Mouse (Mus musculus) stomach, embryonic 15.5 days (tissue): ENCODE data around the gene Prr23a2. TPM values are rescaled to one million over a fixed set of nuclear protein-coding genes. Genes with fewer than 3 reads are reported as not detected.

ENCODE experiments used
- ATAC-seq: fragments of 200-750 bp; cut with Nextera tagmentation; 2 replicates; pipeline ENCODE4 v1.8.0; 2017; ENCODE audit warnings: low read depth, moderate number of reproducible peaks, moderate TSS enrichment; ENCODE audit not compliant: insufficient read depth, low FRiP score
- H3K27ac ChIP-seq: fragments of 300-500 bp; sonication (generic); 2 replicates; pipeline ENCODE4 v1.5.1; 2015; ENCODE audit warnings: mild to moderate bottlenecking, inconsistent platforms
- H3K27me3 ChIP-seq: fragments of 300-500 bp; sonication (generic); replicated peaks from 2 replicates; pipeline ENCODE4 v1.6.1; 2015; ENCODE audit warnings: inconsistent platforms
- H3K36me3 ChIP-seq: fragments of 300-500 bp; sonication (generic); 2 replicates; pipeline ENCODE4 v1.6.1; 2015; ENCODE audit warnings: inconsistent platforms
- H3K4me1 ChIP-seq: fragments of 300-500 bp; sonication (generic); 2 replicates; pipeline ENCODE4 v1.6.1; 2015; ENCODE audit warnings: inconsistent platforms
- H3K4me2 ChIP-seq: fragments of 300-500 bp; sonication (generic); 2 replicates; pipeline ENCODE4 v1.6.1; 2015; ENCODE audit warnings: mild to moderate bottlenecking, inconsistent platforms
- H3K4me3 ChIP-seq: fragments of 300-500 bp; sonication (generic); replicated peaks from 2 replicates; pipeline ENCODE4 v1.5.1; 2015; ENCODE audit warnings: inconsistent platforms
- H3K9ac ChIP-seq: fragments of 300-500 bp; sonication (generic); 2 replicates; pipeline ENCODE4 v1.6.1; 2015; ENCODE audit warnings: inconsistent platforms
- H3K9me3 ChIP-seq: fragments of 300-500 bp; sonication (generic); 2 replicates; pipeline ENCODE4 v1.6.1; 2016; ENCODE audit warnings: inconsistent platforms
- WGBS: fragments of 180-500 bp; shearing (Covaris S2); methylation state at CpG from one replicate; pipeline ENCODE4 v1.1.7; 2015; 5-methylcytosine and 5-hydroxymethylcytosine counted together
- polyA plus RNA-seq: library from polyadenylated mRNA; unstranded; fragments of >200 nt; fragmentation: Nextera tagmentation; extraction: Ambion mirVana; gene quantifications from 2 replicates; pipeline ENCODE4 v1.2.1, GENCODE M21; 2015

Prr23a2 gene
- polyA plus RNA-seq, 1 experiment from 2014 or later = not detected

DNA sequence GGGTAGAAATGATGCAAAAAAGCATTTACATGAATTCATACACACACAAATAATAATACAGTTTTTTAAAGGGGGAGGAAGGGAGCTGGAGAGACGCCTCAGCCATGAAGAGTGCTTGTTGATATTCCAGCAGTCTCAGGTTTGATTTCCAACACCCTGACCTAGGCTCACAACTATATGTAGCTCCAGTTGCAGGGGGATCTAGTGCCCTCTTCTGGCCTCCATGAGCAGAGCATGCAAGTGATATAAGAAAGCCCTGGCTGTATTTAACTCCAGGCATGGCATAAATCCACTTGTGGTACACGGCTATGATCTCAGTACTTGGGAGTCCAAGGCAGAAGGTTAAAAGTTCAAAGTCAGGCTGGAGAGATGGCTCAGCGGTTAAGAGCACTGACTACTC is 7.2 kb downstream of the Prr23a2 start:
- Histone ChIP-seq H3K4me1 (no peaks in the 10 kb centered on the region), H3K27me3 (no peaks in the 10 kb centered on the region), H3K9ac (no peak overlapping the region), H3K4me2 (no peak overlapping the region), H3K36me3 (no peaks in the 10 kb centered on the region), H3K9me3 (no peaks in the 10 kb centered on the region), H3K27ac (no peak overlapping the region), H3K4me3 (no peak overlapping the region)
- 57% methylated on average over 3 of the region's 3 CpGs for WGBS
- no peak for ATAC-seq

DNA sequence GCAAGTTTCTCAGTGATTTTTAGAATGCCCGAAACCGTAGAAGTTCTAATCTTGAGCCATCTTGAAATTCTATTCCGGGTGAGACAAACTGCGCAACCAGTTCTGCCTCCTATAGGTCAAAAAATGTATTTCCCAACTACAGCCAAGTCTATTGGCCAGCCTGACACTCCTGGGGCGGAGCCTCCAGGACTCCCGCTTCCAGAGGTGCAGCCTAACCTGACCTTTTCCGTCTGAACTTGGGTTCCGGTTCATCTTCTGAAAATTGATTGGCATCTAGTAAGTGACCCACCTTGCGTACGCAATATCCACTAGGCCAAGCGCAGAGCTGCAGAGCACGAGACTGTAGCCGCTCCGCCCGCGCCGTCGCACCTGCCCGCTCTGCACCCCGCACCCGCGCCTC is 8.3 kb downstream of the Prr23a2 start, which contains the start of gene Prr23a3:
TSS of gene Prr23a3 (plus strand) at position 197 of the 400 bp plus-strand sequence.
- Histone ChIP-seq H3K27ac (no peak within 1 kb of the TSS), H3K4me3 (no peak within 1 kb of the TSS), H3K36me3 (no peaks in the 10 kb centered on the region), H3K4me2 (no peak within 1 kb of the TSS; the same call in 1 of the 2 replicates), H3K27me3 (no peaks in the 10 kb centered on the region), H3K9me3 (no peaks in the 10 kb centered on the region), H3K4me1 (no peaks in the 10 kb centered on the region), H3K9ac (no peak within 1 kb of the TSS)
- no peak; the same call in 1 of the 2 replicates for ATAC-seq
- WGBS = 44% methylated on average over 22 of the region's 22 CpGs

DNA sequence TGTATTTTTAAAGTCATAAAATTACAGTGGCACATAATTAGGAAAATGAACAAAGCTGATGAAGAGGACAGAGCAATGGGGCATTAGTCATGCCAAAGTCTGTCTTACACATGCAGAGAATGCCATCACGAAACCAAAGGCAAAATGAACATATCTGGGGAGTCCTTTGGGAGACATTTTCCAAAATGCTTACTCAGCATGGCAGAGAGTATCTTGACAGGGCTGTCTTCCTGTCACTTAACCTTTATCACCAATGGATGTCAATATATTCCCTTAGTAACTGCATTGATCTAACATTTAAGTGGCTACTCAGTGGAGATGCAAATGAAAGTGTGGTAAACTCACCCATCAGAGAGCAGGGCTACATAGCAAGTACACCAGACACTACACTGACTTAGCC is 45.2 kb downstream of the Prr23a2 start:
- H3K4me3 ChIP-seq = no peak overlapping the region
- WGBS = 88% methylated on average over 1 of the region's 1 CpGs
- no peaks in the 10 kb centered on the region for H3K36me3 ChIP-seq
- no peak overlapping the region for H3K27ac ChIP-seq
- no peak overlapping the region for H3K4me2 ChIP-seq
- H3K9ac ChIP-seq = no peak overlapping the region
- peaks cover 5% of the 10 kb centered on the region; the same call in 1 of the 2 replicates for H3K9me3 ChIP-seq
- no peak for ATAC-seq
- H3K27me3 ChIP-seq = no peaks in the 10 kb centered on the region
- H3K4me1 ChIP-seq = no peaks in the 10 kb centered on the region

DNA sequence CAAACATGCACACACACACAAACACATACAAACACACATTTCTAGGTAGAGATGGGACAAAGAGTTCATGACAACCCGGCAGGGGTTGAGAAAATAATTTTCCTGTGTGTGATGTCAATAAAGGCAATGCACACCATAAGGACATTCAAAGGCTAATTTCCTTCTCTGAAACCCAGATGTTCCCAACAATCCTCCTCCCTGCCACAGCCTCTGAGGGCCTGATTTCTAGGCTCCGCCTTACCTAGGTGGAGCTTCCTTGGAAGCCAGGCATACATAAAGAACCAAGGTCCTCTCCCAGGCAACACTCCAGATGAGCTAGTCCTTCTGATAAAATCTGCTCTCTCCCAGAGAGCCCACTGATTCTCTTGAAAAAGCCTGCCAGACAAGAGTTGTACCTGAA is 46.5 kb downstream of the Prr23a2 start, which contains the start of gene 7420426K07Rik:
TSS of gene 7420426K07Rik (plus strand) at position 301 of the 400 bp plus-strand sequence.
- no peaks in the 10 kb centered on the region for H3K9me3 ChIP-seq
- H3K36me3 ChIP-seq = no peaks in the 10 kb centered on the region
- no peaks in the 10 kb centered on the region for H3K4me1 ChIP-seq
- ATAC-seq = no peak
- no peak within 1 kb of the TSS for H3K4me2 ChIP-seq
- no peak within 1 kb of the TSS for H3K27ac ChIP-seq
- H3K4me3 ChIP-seq = no peak within 1 kb of the TSS
- 92% methylated on average over 2 of the region's 2 CpGs for WGBS
- H3K9ac ChIP-seq = no peak within 1 kb of the TSS
- H3K27me3 ChIP-seq = no peaks in the 10 kb centered on the region

Other genes starting within 250 kb of the Prr23a2 start
- not detected in 2 replicates for gene Prr23a1, start 14.0 kb upstream of the Prr23a2 start, polyA plus RNA-seq
- gene Prr23a3, start 8.3 kb downstream of the Prr23a2 start, polyA plus RNA-seq = 0.06 TPM in 1 of 2 replicates, not detected in the other
- not detected in 2 replicates for gene 7420426K07Rik, start 46.6 kb downstream of the Prr23a2 start, polyA plus RNA-seq
- not detected in 2 replicates for gene Foxl2, start 98.8 kb downstream of the Prr23a2 start, polyA plus RNA-seq
- gene Faim, start 129.9 kb downstream of the Prr23a2 start, polyA plus RNA-seq = 41.5 and 42.1 TPM in 2 replicates
- 2.2 and 2.9 TPM in 2 replicates for gene Gm1123, start 179.2 kb downstream of the Prr23a2 start, polyA plus RNA-seq